20 mouse cellular contexts compared by ENCODE assay signal in the genomic region with DNA sequence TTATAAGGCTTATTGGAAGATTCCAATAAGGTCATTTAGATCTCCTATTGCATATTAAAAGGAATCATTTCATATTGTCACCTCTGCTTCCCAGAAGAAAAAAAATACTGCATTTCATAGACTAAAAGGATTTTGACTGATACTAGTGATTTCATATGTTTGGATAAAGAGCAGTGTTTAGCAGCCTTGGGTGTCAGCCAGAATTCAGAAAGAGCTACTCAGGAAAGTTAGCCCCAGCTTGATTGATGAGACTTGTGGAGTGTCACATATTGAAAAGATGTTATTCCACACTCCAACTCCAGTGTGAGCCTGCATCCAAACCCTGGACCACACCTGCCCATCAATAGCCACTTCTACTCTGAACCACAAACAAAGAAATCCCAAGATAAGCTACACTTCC. TPM values are rescaled to one million over a fixed set of nuclear protein-coding genes. Genes with fewer than 3 reads are reported as not detected.
DNase-seq lines count a peak whose midpoint lies in the region; ATAC-seq lines count a peak whose summit lies in the region.
"Had no signal": no experiment of that assay in that cellular context is flagged by ENCODE, and none has a peak within 500 bp of the region (broad histone marks: within the 10 kb centered on the region; RNA-seq: fewer than 3 reads in every experiment).

No protein-coding gene starts in this region.

- peak; percentile 4; the same call in 1 of the 2 replicates for ATAC-seq in heart, embryonic 15.5 days (replicated peaks; ENCODE audit: insufficient number of reproducible peaks, insufficient read depth, low FRiP score, low read depth)
- ATAC-seq in kidney, embryonic 15.5 days (replicated peaks; ENCODE audit: low FRiP score): no peak
- ATAC-seq: forebrain, embryonic 16.5 days; midbrain, embryonic 15.5 days had no signal

- peak overlapping the region; percentile 62 for H3K27ac ChIP-seq in heart, embryonic 15.5 days
- H3K27ac ChIP-seq in kidney, embryonic 15.5 days: peak overlapping the region; percentile 63
- H3K27ac ChIP-seq: hindbrain, embryonic 15.5 days; limb, embryonic 12.5 days; liver, embryonic 13.5 days; midbrain, embryonic 15.5 days had no signal

- H3K36me3 ChIP-seq in heart, embryonic 15.5 days: no peaks in the 10 kb centered on the region
- no peaks in the 10 kb centered on the region for H3K36me3 ChIP-seq in kidney, embryonic 15.5 days
- H3K36me3 ChIP-seq: hindbrain, embryonic 15.5 days; limb, embryonic 12.5 days; liver, embryonic 13.5 days; midbrain, embryonic 15.5 days had no signal

- H3K9ac ChIP-seq in heart, embryonic 15.5 days: no peak overlapping the region
- no peak overlapping the region for H3K9ac ChIP-seq in kidney, embryonic 15.5 days
- H3K9ac ChIP-seq: hindbrain, embryonic 15.5 days; limb, embryonic 12.5 days; liver, embryonic 13.5 days; midbrain, embryonic 15.5 days had no signal

- H3K27me3 ChIP-seq in heart, embryonic 15.5 days: no peaks in the 10 kb centered on the region
- H3K27me3 ChIP-seq in kidney, embryonic 15.5 days: no peaks in the 10 kb centered on the region
- H3K27me3 ChIP-seq: CH12.LX; hindbrain, embryonic 15.5 days; limb, embryonic 12.5 days; liver, embryonic 13.5 days; megakaryocyte, embryonic 14.5 days; midbrain, embryonic 15.5 days had no signal

- H3K4me3 ChIP-seq in heart, embryonic 15.5 days: no peak overlapping the region
- no peak overlapping the region for H3K4me3 ChIP-seq in kidney, embryonic 15.5 days (replicated peaks)
- H3K4me3 ChIP-seq: hindbrain, embryonic 15.5 days; limb, embryonic 12.5 days; liver, embryonic 13.5 days; megakaryocyte, embryonic 14.5 days; midbrain, embryonic 15.5 days had no signal

- intact Hi-C loops in heart, postnatal 10 days (cut with DNase I): no loop called here

- H3K4me2 ChIP-seq in heart, embryonic 15.5 days: no peak overlapping the region
- H3K4me2 ChIP-seq in kidney, embryonic 15.5 days: no peak overlapping the region
- H3K4me2 ChIP-seq: hindbrain, embryonic 15.5 days; limb, embryonic 12.5 days; liver, embryonic 13.5 days; midbrain, embryonic 15.5 days had no signal

- H3K9me3 ChIP-seq in heart, embryonic 15.5 days (replicated peaks): no peaks in the 10 kb centered on the region
- no peaks in the 10 kb centered on the region for H3K9me3 ChIP-seq in kidney, embryonic 15.5 days (replicated peaks)
- H3K9me3 ChIP-seq: hindbrain, embryonic 15.5 days; limb, embryonic 12.5 days; liver, embryonic 13.5 days; megakaryocyte, embryonic 14.5 days; midbrain, embryonic 15.5 days had no signal

- peaks cover 39% of the 10 kb centered on the region for H3K4me1 ChIP-seq in heart, embryonic 15.5 days (replicated peaks)
- H3K4me1 ChIP-seq in kidney, embryonic 15.5 days: peaks cover 41% of the 10 kb centered on the region
- H3K4me1 ChIP-seq: liver, embryonic 13.5 days; midbrain, embryonic 15.5 days had no signal

- DNase-seq in adrenal gland, postnatal 10 days: peak; percentile 19
- DNase-seq in adrenal gland, adult 18-20 months (ENCODE audit: low spot score in 2 of 2): no peak
- no peak for DNase-seq in heart, postnatal 10 days
- DNase-seq in kidney, adult 9 months: no peak
- peak; percentile 37 for DNase-seq in adipocyte (ENCODE audit: low spot score)
- DNase-seq in cerebellum, adult 9-10 months: no peak
- DNase-seq: cerebellum, adult 11 months; cerebellum, postnatal 36 days; layer of hippocampus, adult 9-11 months; liver, embryonic 13.5 days; thymus, postnatal 4 days had no signal

RNA-seq across cellular contexts. Expression of a gene that starts 23.2 kb away (rescaled TPM):
- 1 to 10 TPM; 4.7 to 5.0 TPM for total RNA-seq in adrenal gland, postnatal 10 days (2021)
- total RNA-seq in adrenal gland, adult 18-20 months (2021): 10 to 100 TPM in 1 of 2 experiments, 1 to 10 TPM in 1; 6.7 to 11.0 TPM
- 3.5 and 5.2 TPM in 2 replicates for polyA plus RNA-seq in heart, embryonic 15.5 days (2015; fragmentation: Nextera tagmentation; extraction: Ambion mirVana)
- total RNA-seq in heart, postnatal 10 days (2021): 1 to 10 TPM; 5.7 to 6.8 TPM
- polyA plus RNA-seq in kidney, embryonic 15.5 days (2015; fragmentation: Nextera tagmentation; extraction: Ambion mirVana): 7.5 and 8.7 TPM in 2 replicates
- total RNA-seq: neutrophil, adult 5-6 weeks had no signal

Comparison
In these comparisons a context has a peak if more than half of its experiments do, and no peak if none do; other contexts are left out.
1. DNase-seq: peak in adrenal gland, postnatal 10 days (single experiment) and adipocyte (single experiment); none in adrenal gland, adult 18-20 months (0 of 2), heart, postnatal 10 days (0 of 2), kidney, adult 9 months (single experiment) and cerebellum, adult 9-10 months (single experiment).